Mouse (Mus musculus) G1E-ER4 (cell line): ENCODE results near the gene Coq10b. TPM values are rescaled to one million over a fixed set of nuclear protein-coding genes. Genes with fewer than 3 reads are reported as not detected.

Experiments used
- GATA1 ChIP-seq: IDR thresholded peaks from one replicate; pipeline ENCODE4 v1.8.0; 2012; ENCODE audit warnings: low read length, inconsistent platforms
- polyA plus RNA-seq: library from polyadenylated mRNA; stranded (reverse); fragments of >175 nt; gene quantifications from 2 replicates; pipeline ENCODE4 v1.2.3, GENCODE M21; 2012

Gene Coq10b
- polyA plus RNA-seq, 1 experiment = 6.6 TPM

GRCm38 (mm10) chr1:55051671-55052070 is 899 bp upstream of the Coq10b start:
- no peak for TF ChIP-seq GATA1

- TF ChIP-seq GATA1 = no peak
These were observed 435 bp downstream of the Coq10b start for GRCm38 (mm10) chr1:55053005-55053404.

GRCm38 (mm10) chr1:55053596-55053995 is 1.0 kb downstream of the Coq10b start:
- no peak for TF ChIP-seq GATA1

GRCm38 (mm10) chr1:55055322-55056115 is 2.9 kb downstream of the Coq10b start:
- TF ChIP-seq GATA1 = no peak

- TF ChIP-seq GATA1 = no peak
These were observed 8.5 kb downstream of the Coq10b start for GRCm38 (mm10) chr1:55061099-55061498.

GRCm38 (mm10) chr1:55061772-55062171 is 9.2 kb downstream of the Coq10b start:
- no peak for TF ChIP-seq GATA1

- no peak for TF ChIP-seq GATA1
These were observed 22.2 kb downstream of the Coq10b start for GRCm38 (mm10) chr1:55074757-55075156.

GRCm38 (mm10) chr1:55075652-55076394 is 23.3 kb downstream of the Coq10b start:
- TF ChIP-seq GATA1 = peak; percentile 69

GRCm38 (mm10) chr1:55076395-55076743 is 23.8 kb downstream of the Coq10b start:
- no peak for TF ChIP-seq GATA1

GRCm38 (mm10) chr1:55076849-55077516 is 24.4 kb downstream of the Coq10b start:
- no peak for TF ChIP-seq GATA1

GRCm38 (mm10) chr1:55079677-55080076 is 27.1 kb downstream of the Coq10b start:
- no peak for TF ChIP-seq GATA1

GRCm38 (mm10) chr1:55082106-55082505 is 29.5 kb downstream of the Coq10b start:
- no peak for TF ChIP-seq GATA1

- TF ChIP-seq GATA1 = no peak
These were observed 33.3 kb downstream of the Coq10b start for GRCm38 (mm10) chr1:55085781-55086366.

- no peak for TF ChIP-seq GATA1
These were observed 34.4 kb downstream of the Coq10b start for GRCm38 (mm10) chr1:55086868-55087400.

GRCm38 (mm10) chr1:55087401-55087904 is 34.9 kb downstream of the Coq10b start:
- no peak for TF ChIP-seq GATA1
